Mouse (Mus musculus) Patski (cell line): ENCODE measurements around the gene Cebpb. TPM values are rescaled to one million over a fixed set of nuclear protein-coding genes. Genes with fewer than 3 reads are reported as not detected.

Experiments used
- ATAC-seq: fragments of 100-300 bp; one replicate; pipeline ENCODE4 v1.8.0; 2021
- CTCF ChIA-PET: fragments of 350-600 bp; sonication (Branson Sonifier 250); formaldehyde crosslinking; loops from one replicate; lab custom pipeline; 2022; ENCODE audit warnings: inconsistent platforms; lab: Charles Lee
- POLR2A ChIA-PET: fragments of 350-600 bp; sonication (Branson Sonifier 250); formaldehyde crosslinking; loops from one replicate; lab custom pipeline; 2022; ENCODE audit warnings: antibody characterized with exemption, inconsistent platforms; lab: Charles Lee
- DNase-seq: peaks from one replicate; pipeline ENCODE4 v3.0.0-alpha.2; 2011; ENCODE audit warnings: low read depth, low spot score
- H3K27me3 ChIP-seq: fragments of 371-371 bp; one replicate; pipeline ENCODE4 v1.5.1; 2021
- CTCF ChIP-seq: fragments of 100-300 bp; IDR thresholded peaks from one replicate; pipeline ENCODE4 v1.5.1; 2021
- in situ Hi-C: fragments of 300-500 bp; cut with MboI; formaldehyde crosslinking; loops from 3 replicates; pipeline ENCODE4 v1.11.1; 2018; ENCODE audit warnings: low pct_unique_long_range_greater_than_20kb, mixed read lengths
- polyA plus RNA-seq: library from polyadenylated mRNA; unstranded; gene quantifications from one replicate; pipeline ENCODE4 v1.2.3, GENCODE M21; 2021

Cebpb gene
- polyA plus RNA-seq, 1 experiment from 2014 or later: 129 TPM

- POLR2A ChIA-PET: interaction anchor here (0.5 to 1.8 kb wide), 3 partner anchors 205 to 211 kb away, joined by 3 to 10 read pairs (median 5); no protein-coding TSS in a partner anchor
- in situ Hi-C loops: loop anchor here (5.0 kb wide), 2 partner anchors 92 to 207 kb away; no protein-coding TSS in a partner anchor
- TF ChIP-seq CTCF: no peak
- DNase-seq (no peak), ATAC-seq (no peak)
- no peaks in the 10 kb centered on the region for H3K27me3 ChIP-seq
- CTCF ChIA-PET: interaction anchor here (0.7 to 4.9 kb wide), 10 partner anchors 10 to 466 kb away, joined by 3 to 106 read pairs (median 3); no protein-coding TSS in a partner anchor
These were observed 3.6 kb upstream of the Cebpb start for GRCm38 (mm10) chr2:167685137-167685536.

- in situ Hi-C loops: loop anchor here (5.0 kb wide), 2 partner anchors 91 to 206 kb away; no protein-coding TSS in a partner anchor
- no peak for TF ChIP-seq CTCF
- POLR2A ChIA-PET: interaction anchor here (0.7 to 1.8 kb wide), 3 partner anchors 88 to 210 kb away, joined by 3 to 10 read pairs (median 5); no protein-coding TSS in a partner anchor
- CTCF ChIA-PET: interaction anchor here (0.7 to 4.9 kb wide), 8 partner anchors 46 to 466 kb away, joined by 3 to 106 read pairs (median 3); no protein-coding TSS in a partner anchor
- no peaks in the 10 kb centered on the region for H3K27me3 ChIP-seq
- no peak for DNase-seq
- ATAC-seq: no peak
These were observed 2.9 kb upstream of the Cebpb start for GRCm38 (mm10) chr2:167685865-167686264.

GRCm38 (mm10) chr2:167686382-167687249 lies 2.1 kb upstream of the Cebpb start:
- ATAC-seq: no peak
- CTCF ChIA-PET: interaction anchor here (1.3 to 4.9 kb wide), 4 partner anchors 45 to 206 kb away, joined by 3 to 106 read pairs (median 3); no protein-coding TSS in a partner anchor
- H3K27me3 ChIP-seq: no peaks in the 10 kb centered on the region
- in situ Hi-C loops: loop anchor here (5.0 kb wide), 2 partner anchors 91 to 206 kb away; no protein-coding TSS in a partner anchor
- TF ChIP-seq CTCF: no peak
- no peak for DNase-seq
- POLR2A ChIA-PET: interaction anchor here (0.7 to 1.8 kb wide), 2 partner anchors 87 to 205 kb away, joined by 3 to 10 read pairs; no protein-coding TSS in a partner anchor

GRCm38 (mm10) chr2:167687250-167687586 lies 1.5 kb upstream of the Cebpb start:
- CTCF ChIA-PET: interaction anchor here (1.3 to 4.9 kb wide), 3 partner anchors 90 to 206 kb away, joined by 3 to 106 read pairs (median 3); no protein-coding TSS in a partner anchor
- DNase-seq (no peak), ATAC-seq (no peak)
- no peaks in the 10 kb centered on the region for H3K27me3 ChIP-seq
- TF ChIP-seq CTCF: no peak
- in situ Hi-C loops: loop anchor here (5.0 kb wide), 2 partner anchors 90 to 205 kb away; no protein-coding TSS in a partner anchor
- POLR2A ChIA-PET: no interaction called here

- in situ Hi-C loops: loop anchor here (5.0 kb wide), 2 partner anchors 90 to 205 kb away; no protein-coding TSS in a partner anchor
- CTCF ChIA-PET: interaction anchor here (4.9 kb wide), 1 partner anchor 205 kb away, joined by 106 read pairs; no protein-coding TSS in a partner anchor
- ATAC-seq (no peak), DNase-seq (no peak)
- no peaks in the 10 kb centered on the region for H3K27me3 ChIP-seq
- POLR2A ChIA-PET: interaction anchor here (0.6 to 0.8 kb wide), 2 partner anchors 21 to 29 kb away, joined by 3 read pairs; no protein-coding TSS in a partner anchor
- TF ChIP-seq CTCF: no peak
These were observed 1.0 kb upstream of the Cebpb start for GRCm38 (mm10) chr2:167687651-167688101.

GRCm38 (mm10) chr2:167688126-167688497 lies 603 bp upstream of the Cebpb start:
- CTCF ChIA-PET: interaction anchor here (4.9 kb wide), 1 partner anchor 205 kb away, joined by 106 read pairs; no protein-coding TSS in a partner anchor
- no peak for TF ChIP-seq CTCF
- no peaks in the 10 kb centered on the region for H3K27me3 ChIP-seq
- ATAC-seq: no peak
- no peak for DNase-seq
- in situ Hi-C loops: loop anchor here (5.0 kb wide), 2 partner anchors 89 to 204 kb away; no protein-coding TSS in a partner anchor
- POLR2A ChIA-PET: interaction anchor here (0.6 to 0.8 kb wide), 2 partner anchors 21 to 29 kb away, joined by 3 read pairs; no protein-coding TSS in a partner anchor

GRCm38 (mm10) chr2:167689501-167690218 lies 945 bp downstream of the Cebpb start, which contains the start of gene Tmem189:
Gene Tmem189 (minus strand): TSS chr2:167689822.
- POLR2A ChIA-PET: interaction anchor here (0.7 to 2.9 kb wide), 8 partner anchors 14 to 202 kb away, joined by 3 to 11 read pairs (median 4); no protein-coding TSS in a partner anchor
- no peak for TF ChIP-seq CTCF
- H3K27me3 ChIP-seq: no peaks in the 10 kb centered on the region
- DNase-seq: no peak
- in situ Hi-C loops: loop anchor here (5.0 kb wide), 2 partner anchors 88 to 203 kb away; no protein-coding TSS in a partner anchor
- ATAC-seq: no peak
- CTCF ChIA-PET: no interaction called here

GRCm38 (mm10) chr2:167690219-167690961 lies 1.7 kb downstream of the Cebpb start:
- POLR2A ChIA-PET: interaction anchor here (0.7 to 2.9 kb wide), 17 partner anchors 8 to 202 kb away, joined by 3 to 11 read pairs (median 4); no protein-coding TSS in a partner anchor
- no peak for ATAC-seq
- TF ChIP-seq CTCF: no peak

GRCm38 (mm10) chr2:167690962-167691311 lies 2.2 kb downstream of the Cebpb start:
- DNase-seq (no peak), ATAC-seq (no peak)
- in situ Hi-C loops: no loop called here
- ChIA-PET CTCF (no interaction called here), POLR2A (interaction anchor here (0.7 to 2.9 kb wide), 11 partner anchors 8 to 99 kb away, joined by 3 to 11 read pairs (median 3); no protein-coding TSS in a partner anchor)
- no peak for TF ChIP-seq CTCF
- H3K27me3 ChIP-seq: no peaks in the 10 kb centered on the region

More at GRCm38 (mm10) chr2:167690219-167690961, 1.7 kb downstream of the Cebpb start:
- no peaks in the 10 kb centered on the region for H3K27me3 ChIP-seq
- in situ Hi-C loops: no loop called here
- DNase-seq: no peak
- CTCF ChIA-PET: no interaction called here
